Mouse (Mus musculus) ES-E14 (cell line): Measurements from ENCODE around the gene Mief1. TPM values are rescaled to one million over a fixed set of nuclear protein-coding genes. Genes with fewer than 3 reads are reported as not detected.
A peak's percentile ranks its signal among the peaks of the same experiment; 100 is the strongest.

Experiments
- DNase-seq: peaks from one replicate; pipeline ENCODE4 v3.0.0-alpha.2; 2013; ENCODE audit warnings: low read depth, low spot score
- H3K27ac ChIP-seq: 2 replicates; pipeline ENCODE4 v1.5.1; 2012; ENCODE audit warnings: low read depth, mild to moderate bottlenecking, low read length, moderate library complexity, mixed read lengths; ENCODE audit not compliant: poor library complexity, insufficient read depth, severe bottlenecking
- H3K36me3 ChIP-seq: 2 replicates; pipeline ENCODE4 v1.6.1; 2012; ENCODE audit warnings: mild to moderate bottlenecking, low read length, moderate library complexity, mixed read lengths; ENCODE audit not compliant: control insufficient read depth, poor library complexity, insufficient read depth, severe bottlenecking
- H3K4me1 ChIP-seq, 2 experiments: fragments of 150-350 bp in 1 of 2; sonication (generic) in 1 of 2; 2 replicates each; pipeline ENCODE4 v1.6.1; 2012; ENCODE audit warnings: low read length in 2 of 2, mild to moderate bottlenecking in 1 of 2, mixed read lengths in 1 of 2; ENCODE audit not compliant: control insufficient read depth in 2 of 2, insufficient read depth in 2 of 2, poor library complexity in 1 of 2
- H3K4me3 ChIP-seq, 2 experiments: fragments of 150-350 bp in 1 of 2; sonication (generic) in 1 of 2; 2 replicates each; pipeline ENCODE4 v1.5.1; 2012; ENCODE audit warnings: low read length in 2 of 2, low read depth in 1 of 2, mild to moderate bottlenecking in 1 of 2, mixed read lengths in 1 of 2; ENCODE audit not compliant: insufficient read depth in 1 of 2, poor library complexity in 1 of 2, severe bottlenecking in 1 of 2
- H3K9ac ChIP-seq: 2 replicates; pipeline ENCODE4 v1.6.1; 2012; ENCODE audit warnings: low read depth, mild to moderate bottlenecking, low read length, mixed read lengths; ENCODE audit not compliant: poor library complexity, insufficient read depth, severe bottlenecking
- H3K9me3 ChIP-seq: fragments of 150-350 bp; sonication (generic); 2 replicates; pipeline ENCODE4 v1.6.1; 2012; ENCODE audit warnings: low read depth, mild to moderate bottlenecking, low read length; ENCODE audit not compliant: control insufficient read depth, insufficient read depth
- CHD2 ChIP-seq: IDR thresholded peaks from 2 replicates; pipeline ENCODE4 v1.6.1; 2014; ENCODE audit warnings: mild to moderate bottlenecking, low read depth, low read length, inconsistent platforms
- HCFC1 ChIP-seq: IDR thresholded peaks from 2 replicates; pipeline ENCODE4 v1.6.1; 2012; ENCODE audit warnings: low read length, inconsistent platforms, borderline replicate concordance; ENCODE audit not compliant: insufficient read depth
- MAFK ChIP-seq: IDR thresholded peaks from 2 replicates; pipeline ENCODE4 v1.6.1; 2014; ENCODE audit warnings: mild to moderate bottlenecking, low read depth, low read length, inconsistent platforms; ENCODE audit not compliant: insufficient read depth
- ZC3H11A ChIP-seq: IDR thresholded peaks from 2 replicates; pipeline ENCODE4 v1.6.1; 2012; ENCODE audit warnings: low read depth, mild to moderate bottlenecking, inconsistent platforms, low read length, borderline replicate concordance
- ZNF384 ChIP-seq: IDR thresholded peaks from 2 replicates; pipeline ENCODE4 v1.6.1; 2012; ENCODE audit warnings: low read depth, low read length, inconsistent platforms
- in situ Hi-C, 2 experiments: fragments of 600-800 bp; cut with MboI; formaldehyde crosslinking; loops; one replicate each; pipeline ENCODE4 v1.15.1; 2025; ENCODE audit warnings: low sequenced_read_pairs in 2 of 2, inconsistent platforms in 1 of 2; ENCODE audit not compliant: unreplicated experiment in 2 of 2
- total RNA-seq: library from RNA; depleted of rRNA; stranded (reverse); fragments of 300-350 nt; gene quantifications from 2 replicates; pipeline ENCODE4 v1.2.3, GENCODE M21; 2012

Gene Mief1
- total RNA-seq, 1 experiment: 57.7 TPM

DNA sequence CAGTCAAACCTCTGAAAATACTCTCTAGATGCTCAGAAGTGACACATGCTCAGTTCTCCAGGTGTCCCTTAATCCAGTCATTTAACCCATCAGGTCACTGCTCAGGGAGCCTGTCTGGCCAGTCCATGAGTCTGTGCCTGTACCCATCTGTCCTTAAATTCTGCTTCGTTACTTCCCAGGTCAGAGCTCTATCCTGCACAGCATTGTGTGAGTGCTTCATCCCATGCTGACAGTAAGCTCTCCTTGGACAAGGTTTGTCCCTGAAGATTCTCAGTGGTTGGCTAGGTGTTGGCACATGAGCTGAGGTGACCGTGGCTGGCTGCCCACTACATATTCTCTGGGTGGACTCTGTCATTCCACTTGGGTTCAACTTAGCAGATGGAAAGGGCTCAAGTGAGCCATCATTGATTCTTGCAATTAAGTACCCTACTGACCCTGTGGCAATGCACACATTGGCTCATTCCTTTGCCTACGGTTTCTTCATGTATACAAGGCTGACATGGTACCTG lies 27.7 kb upstream of the Mief1 start:
- in situ Hi-C loops: no loop called here
- Histone ChIP-seq H3K4me1 (peaks cover 0 to 2% of the 10 kb centered on the region in 2 experiments; a peak in 1 of 4 replicates), H3K36me3 (no peaks in the 10 kb centered on the region), H3K9ac (no peak overlapping the region), H3K27ac (no peak overlapping the region), H3K9me3 (no peaks in the 10 kb centered on the region), H3K4me3 (no peak overlapping the region)
- TF ChIP-seq MAFK (no peak), ZNF384 (no peak), ZC3H11A (no peak), HCFC1 (no peak), CHD2 (no peak)
- no peak for DNase-seq

DNA sequence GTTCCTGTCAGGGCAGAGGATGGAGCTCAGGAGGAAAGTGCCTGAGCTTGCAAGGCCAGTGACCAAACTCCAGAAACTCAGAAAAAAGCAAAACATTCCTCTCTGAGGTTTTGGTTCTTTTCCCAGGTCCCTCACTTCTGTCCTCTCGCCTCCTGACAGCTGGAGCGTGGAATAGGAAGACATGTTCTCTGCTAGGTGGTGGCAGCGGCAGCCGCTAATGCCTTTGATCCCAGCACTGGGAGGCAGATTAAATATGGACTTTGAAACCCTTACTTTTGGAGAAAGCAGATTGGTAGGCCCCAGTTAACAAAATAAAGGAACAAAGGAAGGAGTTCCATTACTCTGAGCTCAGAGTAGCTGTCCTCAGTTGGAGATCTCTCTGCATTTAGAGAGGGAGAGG lies 25.4 kb upstream of the Mief1 start:
- in situ Hi-C loops: no loop called here
- H3K4me3 ChIP-seq: no peak overlapping the region
- H3K27ac ChIP-seq: no peak overlapping the region

DNA sequence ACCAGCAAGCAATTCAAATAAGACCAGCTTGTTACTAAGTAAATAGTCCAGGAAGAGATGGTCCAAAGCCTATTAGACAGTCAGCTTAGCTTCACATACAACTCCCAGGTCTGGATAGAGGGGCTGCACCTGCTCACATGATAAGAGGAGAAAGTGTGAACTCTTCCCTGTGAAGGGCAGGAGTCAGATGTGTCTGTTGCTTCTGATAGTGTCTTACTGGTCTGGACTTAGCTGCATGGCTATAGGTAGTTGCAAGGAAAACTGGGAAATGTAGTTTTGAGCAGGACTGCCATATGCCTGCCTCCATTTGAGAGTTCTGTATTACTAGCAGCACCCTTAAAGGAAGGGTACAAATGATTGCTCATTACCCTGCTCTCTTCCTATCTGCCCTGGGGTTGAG lies 20.1 kb upstream of the Mief1 start:
- peaks cover 2 to 10% of the 10 kb centered on the region in 2 experiments; a peak in 1 of 4 replicates for H3K4me1 ChIP-seq
- no peak overlapping the region for H3K27ac ChIP-seq
- H3K9ac ChIP-seq: no peak overlapping the region
- in situ Hi-C loops: no loop called here
- TF ChIP-seq MAFK (no peak), ZNF384 (no peak), CHD2 (no peak), HCFC1 (no peak), ZC3H11A (no peak)
- DNase-seq: no peak
- H3K9me3 ChIP-seq: no peaks in the 10 kb centered on the region
- H3K4me3 ChIP-seq: no peak overlapping the region
- no peaks in the 10 kb centered on the region for H3K36me3 ChIP-seq

More for the DNA sequence above, 25.4 kb upstream of the Mief1 start:
- Histone ChIP-seq H3K9ac (no peak overlapping the region), H3K9me3 (no peaks in the 10 kb centered on the region), H3K36me3 (no peaks in the 10 kb centered on the region), H3K4me1 (peaks cover 0 to 6% of the 10 kb centered on the region in 2 experiments; a peak in 1 of 4 replicates)
- TF ChIP-seq ZC3H11A (no peak), HCFC1 (no peak), ZNF384 (no peak), CHD2 (no peak), MAFK (no peak)
- no peak for DNase-seq

DNA sequence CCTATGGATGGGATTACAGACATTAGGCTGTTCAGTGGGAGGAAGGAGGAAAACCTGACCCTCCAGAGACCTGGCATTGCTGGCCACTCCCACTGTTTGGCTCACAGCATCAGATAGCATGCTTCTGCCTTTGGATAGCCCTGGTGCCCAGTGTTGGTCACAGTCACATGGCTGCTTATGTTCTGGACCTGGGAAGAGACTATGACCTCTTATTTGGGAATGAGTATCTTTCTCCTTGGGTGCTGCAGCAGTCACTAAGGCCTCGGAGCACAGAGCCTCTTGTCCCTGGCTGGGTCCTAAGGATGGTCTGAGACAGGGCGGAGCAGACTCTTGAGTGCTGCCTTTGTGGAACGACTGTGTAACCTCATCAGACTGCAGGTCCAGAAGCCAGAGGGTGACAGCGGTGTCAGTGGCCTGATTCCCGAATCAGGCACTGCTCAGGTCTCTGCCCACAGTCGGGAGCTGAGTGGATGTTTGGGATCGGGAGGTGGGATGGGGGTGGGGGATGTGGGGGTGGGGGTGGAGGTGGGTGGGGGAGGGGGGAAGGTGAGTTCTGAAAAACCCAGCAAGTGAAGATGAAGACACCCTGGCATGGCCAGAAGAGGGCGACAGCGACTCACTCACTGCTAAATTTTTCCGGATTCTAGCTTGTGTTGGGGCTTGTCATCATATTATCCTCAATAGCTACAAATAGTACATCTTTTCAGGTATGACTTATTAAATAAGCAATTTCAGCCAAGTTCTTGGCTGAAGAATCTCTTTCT lies 17.9 kb upstream of the Mief1 start:
- peaks cover 2 to 12% of the 10 kb centered on the region in 2 experiments; a peak in 1 of 4 replicates for H3K4me1 ChIP-seq
- no peak for DNase-seq
- in situ Hi-C loops: no loop called here
- H3K4me3 ChIP-seq: peak overlapping the region in 1 of 2 experiments; percentile 17; a peak in 1 of 4 replicates
- H3K9ac ChIP-seq: peak overlapping the region; percentile 28; the same call in 1 of the 2 replicates
- no peaks in the 10 kb centered on the region for H3K36me3 ChIP-seq
- peak overlapping the region; percentile 30; the same call in 1 of the 2 replicates for H3K27ac ChIP-seq
- TF ChIP-seq ZC3H11A (no peak; the same call in 1 of the 2 replicates), CHD2 (no peak), ZNF384 (no peak)
- H3K9me3 ChIP-seq: no peaks in the 10 kb centered on the region

DNA sequence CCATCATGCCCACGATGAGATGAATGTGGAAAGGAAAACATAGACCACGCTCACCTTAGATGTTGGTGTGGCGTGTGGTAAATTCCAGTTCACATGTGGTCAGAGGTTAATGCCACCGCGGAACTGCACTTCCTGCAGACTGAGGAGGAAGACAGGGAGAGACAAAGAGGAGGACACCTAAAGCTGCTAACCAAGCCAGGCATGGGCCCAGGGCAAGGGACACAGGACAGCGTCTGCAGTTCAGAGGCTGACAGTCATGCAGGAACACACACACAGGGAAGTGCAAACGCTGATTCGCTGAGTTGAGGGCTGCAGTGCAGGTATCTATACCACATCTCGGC lies 17.4 kb upstream of the Mief1 start:
- TF ChIP-seq MAFK (no peak), ZNF384 (no peak), HCFC1 (no peak), ZC3H11A (no peak), CHD2 (no peak)
- Histone ChIP-seq H3K27ac (no peak overlapping the region), H3K9ac (no peak overlapping the region), H3K9me3 (no peaks in the 10 kb centered on the region), H3K4me3 (no peak overlapping the region), H3K4me1 (peaks cover 2 to 9% of the 10 kb centered on the region in 2 experiments; a peak in 1 of 4 replicates), H3K36me3 (no peaks in the 10 kb centered on the region)
- no peak for DNase-seq
- in situ Hi-C loops: no loop called here
